Mouse (Mus musculus): ENCODE results near the gene Gm12216.

- no peak for TF ChIP-seq MAX (IDR thresholded peaks at IDR 0.05; ENCODE audit: low read depth)
- no peak for TF ChIP-seq POLR2A (IDR thresholded peaks at IDR 0.05; ENCODE audit: insufficient read length, low read depth)
- TF ChIP-seq SRF (IDR thresholded peaks at IDR 0.05; ENCODE audit: control insufficient read depth, insufficient read length, low read depth), result no peak
- no peak for TF ChIP-seq USF1 (IDR thresholded peaks at IDR 0.05; ENCODE audit: low read depth)
- no peak for TF ChIP-seq CEBPB (IDR thresholded peaks at IDR 0.05; ENCODE audit: insufficient read depth, poor library complexity, severe bottlenecking)
Measured at GRCm38 (mm10) chr11:53749306-53749705, 109.8 kb downstream of the Gm12216 start.

Data from myocyte (in vitro differentiated cells).